Mouse (Mus musculus): ENCODE results near the gene Scml2.
"Not testable (repeated sequence)": the region's sequence is repeated elsewhere in the genome, so short reads cannot be mapped to it uniquely, and the experiment has no call there.

The Scml2 gene

GRCm38 (mm10) chrX:161116893-161117292 is at the start of gene Scml2:
Scml2 (plus strand) TSS chrX:161117193.
- not testable (repeated sequence) for DNase-seq (ENCODE audit: low spot score in 2 of 2)

GRCm38 (mm10) chrX:161075576-161075975 is 41.4 kb upstream of the Scml2 start:
- DNase-seq (ENCODE audit: low spot score in 2 of 2), result not testable (repeated sequence)

- DNase-seq (ENCODE audit: low spot score in 2 of 2), result peak; percentile 10 to 53
Measured at GRCm38 (mm10) chrX:161162314-161163068, 45.5 kb downstream of the Scml2 start.

- DNase-seq (ENCODE audit: low spot score in 2 of 2), result no peak
Measured at GRCm38 (mm10) chrX:161163069-161163416, 46.0 kb downstream of the Scml2 start.

- not testable (repeated sequence) for DNase-seq (ENCODE audit: low spot score in 2 of 2)
Measured at GRCm38 (mm10) chrX:161287156-161287555, 170.2 kb downstream of the Scml2 start, which contains the start of gene Gm15262. Gm15262 (plus strand) TSS chrX:161287456.

Data from left cerebral cortex, adult 9 months (tissue).